Mouse (Mus musculus): Measurements from ENCODE around the gene 1700019N19Rik.

Gene 1700019N19Rik

DNA sequence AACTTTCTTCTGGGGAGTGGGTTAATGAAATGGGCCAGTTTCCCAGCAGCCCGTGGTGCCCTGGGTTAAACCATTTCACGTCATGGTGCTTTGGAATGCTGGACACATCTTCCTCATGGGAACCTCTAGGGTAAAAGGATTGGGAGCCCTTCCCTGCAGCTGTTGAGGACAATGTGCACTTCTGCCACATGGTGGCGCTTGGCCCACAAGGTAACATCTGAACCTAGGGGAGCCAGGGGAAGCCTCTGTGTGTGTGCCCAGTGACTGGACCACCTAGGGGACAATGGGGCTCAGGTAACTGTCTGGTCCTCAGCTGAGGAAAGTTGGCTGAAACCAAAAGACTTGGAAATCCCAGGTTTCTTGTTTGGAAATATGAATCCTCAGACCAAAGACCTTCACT is 12.1 kb upstream of the 1700019N19Rik start:
- no peak for DNase-seq (ENCODE audit: low read depth, low spot score)

DNA sequence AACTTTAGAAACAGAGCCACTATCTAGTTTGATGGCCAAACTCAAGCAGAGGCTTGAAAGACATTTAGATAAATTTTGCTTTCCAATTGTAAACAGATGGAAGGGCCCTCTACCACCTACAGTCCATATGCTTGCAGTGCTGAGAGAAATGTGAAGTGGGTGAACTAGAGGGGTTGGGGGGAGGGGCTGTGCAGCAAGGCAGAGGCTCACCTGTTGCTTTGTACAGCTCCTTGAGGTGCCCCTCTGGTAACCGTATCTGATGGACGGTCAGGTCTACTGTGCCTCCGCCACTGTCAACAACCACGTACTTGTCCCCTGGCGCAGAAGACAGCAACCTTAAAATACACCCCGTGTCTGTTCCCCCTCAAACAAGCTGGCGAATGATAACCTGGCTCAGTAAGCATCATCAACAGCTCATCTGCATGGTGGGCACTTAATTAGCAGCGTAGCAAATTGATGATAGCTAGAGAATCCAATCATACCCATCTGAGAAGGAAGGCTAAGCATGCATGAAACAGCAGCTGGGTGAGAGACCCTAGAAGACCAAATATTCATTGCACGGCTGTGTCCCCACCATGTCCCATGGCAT is 11.0 kb upstream of the 1700019N19Rik start:
- no peak for DNase-seq (ENCODE audit: low read depth, low spot score)

DNA sequence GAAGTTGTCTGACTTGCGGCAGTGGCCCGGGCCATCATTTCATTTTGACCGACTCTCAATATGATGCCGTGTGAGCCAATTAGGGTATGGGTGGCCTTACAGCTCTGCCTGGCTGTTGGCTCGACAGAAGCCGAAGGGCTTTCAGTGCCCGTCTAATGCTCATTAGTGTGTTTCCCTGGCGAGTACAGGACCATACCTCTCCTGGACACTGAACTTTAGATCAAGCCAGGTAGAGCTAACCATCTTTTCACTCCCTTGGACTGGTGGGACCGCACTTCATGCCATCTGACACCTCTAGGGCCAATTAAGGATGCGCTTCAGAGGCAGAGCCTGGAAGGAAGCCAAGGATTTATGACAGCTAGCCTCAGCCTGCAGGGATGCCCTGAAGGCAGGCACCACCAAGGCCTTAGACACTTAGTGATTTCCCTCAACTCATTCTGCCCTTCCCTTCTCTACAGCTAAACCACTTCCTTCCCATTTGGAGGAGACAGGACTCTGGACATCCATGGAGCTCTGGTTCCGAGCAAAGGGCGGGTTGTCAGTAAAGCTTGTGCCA is 931 bp upstream of the 1700019N19Rik start:
- no peak for DNase-seq (ENCODE audit: low read depth, low spot score)

DNA sequence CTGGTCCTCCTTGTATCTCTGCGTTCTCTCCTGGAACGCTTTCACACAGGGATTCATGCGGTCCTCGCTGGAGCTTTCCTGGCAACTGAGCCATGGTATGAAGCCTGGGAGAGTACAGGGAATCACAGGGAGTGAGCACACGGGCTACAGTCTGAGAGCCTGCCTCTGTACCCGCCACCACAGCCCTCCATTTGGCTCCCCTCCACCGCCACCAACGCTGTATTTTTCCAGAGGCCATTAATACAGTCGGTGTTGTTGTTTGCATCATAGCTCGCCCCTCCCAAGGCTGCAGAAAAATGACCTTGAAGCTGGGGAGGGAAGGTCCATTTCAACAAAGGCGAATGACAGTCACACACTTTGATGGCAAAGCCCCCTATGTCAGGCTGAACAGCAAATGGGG is 5.1 kb downstream of the 1700019N19Rik start:
- DNase-seq (ENCODE audit: low read depth, low spot score) = no peak

DNA sequence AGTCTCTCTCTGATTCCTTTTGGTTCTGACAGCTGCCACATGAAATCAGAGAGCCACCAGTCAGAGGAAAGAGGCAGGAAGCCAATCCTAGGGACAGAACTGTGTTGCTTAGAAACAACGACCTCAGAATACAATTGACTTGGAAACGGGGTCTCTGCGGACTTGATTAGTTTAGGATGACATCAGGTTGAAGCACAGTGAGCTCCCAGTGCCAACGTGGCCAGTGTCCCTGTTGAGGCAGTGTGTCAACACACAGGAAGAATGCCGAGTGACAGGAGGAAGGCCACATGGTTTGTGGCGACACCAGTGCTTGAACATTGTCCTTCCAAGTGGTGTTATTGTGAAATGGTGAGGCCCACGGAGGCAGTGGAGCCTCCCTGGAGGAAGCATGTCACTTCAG is 10.3 kb downstream of the 1700019N19Rik start:
- no peak for DNase-seq (ENCODE audit: low read depth, low spot score)

DNA sequence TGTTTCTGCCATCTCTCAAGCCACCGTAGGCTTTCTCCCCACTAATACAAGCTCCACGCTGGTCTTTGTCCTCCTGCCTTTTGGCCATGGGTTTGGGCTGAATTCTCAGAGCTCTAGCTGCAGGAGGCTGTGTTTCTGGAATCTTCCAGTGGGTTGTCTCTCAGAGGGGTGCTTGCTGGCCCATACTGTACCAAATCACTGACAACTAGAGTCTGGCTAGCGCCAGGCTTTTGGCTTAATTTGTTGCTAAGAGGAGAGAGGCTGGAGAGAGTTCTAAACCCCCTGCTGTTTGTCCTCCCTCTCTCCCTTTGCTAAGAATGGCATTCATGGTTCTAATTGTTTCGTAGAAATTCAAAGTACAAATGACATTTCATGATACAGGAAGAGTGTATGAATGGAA is 12.7 kb downstream of the 1700019N19Rik start:
- no peak for DNase-seq (ENCODE audit: low read depth, low spot score)

DNA sequence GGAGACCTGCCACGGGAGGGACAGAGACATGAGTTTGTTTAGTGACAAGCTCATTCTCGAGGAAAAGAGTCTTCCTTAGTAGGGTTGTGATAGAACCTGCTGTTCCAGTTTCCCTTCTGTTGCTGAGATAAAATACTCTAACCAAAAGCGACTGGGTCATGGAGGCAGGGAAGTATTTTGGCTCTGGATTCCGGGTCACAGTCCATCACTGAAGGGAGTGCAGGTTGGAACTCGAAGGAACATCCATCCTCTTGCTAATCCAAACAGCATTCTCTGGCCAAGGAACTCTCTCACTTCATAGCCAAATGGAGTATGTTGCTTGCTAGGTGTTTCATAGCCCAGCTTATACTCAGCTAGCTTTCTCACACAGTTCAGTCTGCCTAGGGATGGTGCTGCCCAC is 17.8 kb downstream of the 1700019N19Rik start:
- DNase-seq (ENCODE audit: low read depth, low spot score) = no peak

DNA sequence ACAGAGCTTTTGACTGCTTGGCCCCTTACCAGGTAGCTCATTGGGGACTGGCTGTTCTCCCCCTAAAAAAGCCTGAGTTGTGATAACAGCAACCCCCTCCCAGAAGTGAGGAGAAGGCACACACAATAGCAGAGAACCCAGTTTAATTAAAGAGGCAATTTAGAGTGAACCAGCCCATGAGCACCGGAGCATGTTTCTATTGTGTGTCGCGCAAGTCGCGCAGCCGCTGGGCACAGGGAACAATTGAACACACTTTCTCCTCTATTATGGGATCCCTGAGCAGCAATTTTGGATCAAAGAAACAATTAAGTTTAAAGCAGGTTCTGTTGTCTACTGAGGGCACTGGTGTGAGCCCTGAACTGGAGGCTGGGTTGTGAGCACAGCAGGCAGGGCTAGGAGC is 26.9 kb downstream of the 1700019N19Rik start:
- DNase-seq (ENCODE audit: low read depth, low spot score) = no peak

DNA sequence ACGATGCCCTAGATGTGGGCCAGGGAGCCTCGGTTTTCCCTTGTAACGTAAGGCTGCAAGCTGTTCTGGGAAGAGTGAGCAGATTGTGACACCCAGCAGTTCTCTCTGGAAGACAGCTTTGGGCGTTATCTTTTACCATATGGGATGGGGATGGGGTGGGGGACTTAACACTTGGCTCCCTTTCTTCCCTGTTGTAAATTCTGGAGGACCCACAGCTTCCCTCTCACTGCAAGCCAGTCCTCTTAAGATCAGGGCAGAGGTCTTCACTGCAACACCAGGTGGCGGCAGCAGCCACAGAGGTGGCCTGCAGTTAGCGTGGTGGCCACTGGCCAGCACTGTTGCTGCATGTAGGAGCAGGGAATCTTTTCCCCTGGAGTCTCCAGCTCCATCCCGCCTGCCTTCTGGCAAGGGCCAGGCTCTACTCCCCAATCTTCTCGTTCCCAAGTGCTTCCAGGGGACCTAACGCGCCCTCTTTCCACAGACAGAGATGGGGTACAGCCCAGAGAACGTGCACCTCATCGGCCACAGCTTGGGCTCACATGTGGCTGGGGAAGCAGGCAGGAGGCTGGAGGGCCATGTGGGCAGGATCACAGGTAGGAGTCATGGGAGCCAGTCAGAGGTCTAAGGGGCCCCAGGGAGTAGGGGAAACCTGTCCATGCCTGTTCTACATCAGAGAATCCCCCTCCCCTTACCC is 31.3 kb downstream of the 1700019N19Rik start:
- no peak for DNase-seq (ENCODE audit: low read depth, low spot score)

DNA sequence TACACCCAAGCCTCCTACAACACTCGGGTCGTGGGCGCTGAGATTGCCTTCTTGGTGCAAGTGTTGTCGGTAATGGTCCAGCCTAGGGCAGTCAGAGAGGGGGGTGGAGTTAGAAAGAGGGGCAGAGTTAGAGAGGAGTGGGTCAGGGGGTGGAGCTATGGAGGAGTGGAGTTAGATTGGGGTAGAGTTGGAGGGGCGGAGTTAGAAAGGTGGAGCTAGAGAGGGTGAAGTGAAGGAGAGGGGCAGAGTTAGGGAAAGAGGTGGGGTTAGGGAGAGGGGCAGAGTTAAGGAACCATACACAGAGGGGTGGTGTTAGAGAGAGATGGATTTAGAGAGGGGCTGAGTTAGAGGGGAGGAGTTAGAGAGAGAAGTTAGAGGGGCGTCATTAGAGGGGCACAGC is 31.9 kb downstream of the 1700019N19Rik start:
- DNase-seq (ENCODE audit: low read depth, low spot score) = no peak

DNA sequence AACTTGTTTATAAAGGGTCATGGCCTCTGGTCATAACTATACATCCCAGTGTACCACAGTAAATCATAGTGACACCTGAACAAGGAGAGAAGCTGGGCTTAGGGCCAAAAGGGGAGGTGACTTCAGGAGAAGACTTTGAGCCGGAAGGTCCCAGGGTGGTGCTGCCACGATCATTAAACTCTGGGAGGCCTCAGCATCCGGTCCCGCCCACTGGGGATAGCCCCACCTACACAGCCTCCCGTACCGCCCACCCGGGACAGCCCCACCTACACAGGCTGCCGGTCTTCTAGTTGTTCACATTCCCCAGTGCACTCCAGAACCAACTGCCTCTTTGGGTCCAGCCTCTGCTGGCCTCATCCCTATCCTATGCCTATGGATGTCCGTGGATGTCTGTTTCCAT is 34.8 kb downstream of the 1700019N19Rik start, which contains the start of gene Pnliprp2:
Gene Pnliprp2 (plus strand): TSS at position 297 of the 400 bp plus-strand sequence.
- no peak for DNase-seq (ENCODE audit: low read depth, low spot score)

DNA sequence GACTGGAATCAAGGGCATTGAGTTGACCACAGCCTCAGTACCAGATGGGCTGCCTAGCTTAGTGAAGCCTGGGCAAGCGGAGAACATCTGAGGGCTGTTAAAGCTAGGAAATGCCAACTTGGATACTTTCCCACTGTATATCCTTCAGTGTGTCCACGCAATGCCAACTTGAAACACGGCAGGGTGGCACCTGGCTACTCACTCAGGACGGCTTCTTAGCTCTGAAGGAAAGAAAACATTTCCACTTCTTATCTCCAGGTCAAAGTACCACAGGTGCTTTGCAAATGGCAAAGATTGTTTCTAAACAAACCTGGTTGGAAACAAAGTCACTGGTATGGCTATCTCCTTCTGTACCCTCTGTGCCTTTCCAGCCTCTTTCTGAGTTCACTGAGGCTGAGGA is 35.4 kb downstream of the 1700019N19Rik start:
- no peak for DNase-seq (ENCODE audit: low read depth, low spot score)

DNA sequence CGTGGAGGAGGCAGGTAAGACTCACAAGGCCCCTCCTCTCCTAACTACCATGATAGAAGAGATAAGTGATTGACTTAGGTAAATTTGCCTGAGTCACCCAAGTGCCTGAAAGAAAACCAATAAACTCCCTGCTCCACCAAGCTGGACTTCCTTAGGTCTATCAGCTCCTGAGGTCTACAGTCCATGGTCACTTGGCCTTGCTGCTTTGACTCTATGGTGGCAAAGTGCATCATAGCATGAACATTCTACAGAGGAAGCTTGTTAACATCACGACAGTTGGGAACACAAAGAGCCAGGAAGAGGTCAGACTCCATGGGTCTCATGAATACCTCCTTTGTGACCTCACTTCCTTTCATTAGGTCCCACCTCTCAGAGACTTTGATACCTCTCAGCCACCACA is 42.8 kb downstream of the 1700019N19Rik start:
- no peak for DNase-seq (ENCODE audit: low read depth, low spot score)

DNA sequence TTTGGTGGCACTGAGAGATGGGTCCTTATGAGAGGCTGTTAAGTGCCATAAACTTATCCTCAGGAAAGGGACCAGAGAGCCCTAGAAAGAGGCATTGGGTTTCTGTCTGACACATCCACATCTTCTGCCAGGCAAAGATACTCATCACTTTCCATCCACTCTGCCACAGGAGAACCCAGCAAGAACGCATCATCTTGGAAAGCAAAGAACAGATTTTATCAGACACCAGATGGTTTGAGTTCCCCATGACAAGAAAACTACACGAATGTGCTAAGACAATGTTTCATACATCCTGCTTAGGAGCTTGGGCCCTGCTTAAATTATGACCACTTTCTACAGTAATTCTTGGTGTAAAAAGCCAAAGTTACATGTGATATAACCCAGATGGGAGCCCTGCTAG is 43.4 kb downstream of the 1700019N19Rik start:
- no peak for DNase-seq (ENCODE audit: low read depth, low spot score)

DNA sequence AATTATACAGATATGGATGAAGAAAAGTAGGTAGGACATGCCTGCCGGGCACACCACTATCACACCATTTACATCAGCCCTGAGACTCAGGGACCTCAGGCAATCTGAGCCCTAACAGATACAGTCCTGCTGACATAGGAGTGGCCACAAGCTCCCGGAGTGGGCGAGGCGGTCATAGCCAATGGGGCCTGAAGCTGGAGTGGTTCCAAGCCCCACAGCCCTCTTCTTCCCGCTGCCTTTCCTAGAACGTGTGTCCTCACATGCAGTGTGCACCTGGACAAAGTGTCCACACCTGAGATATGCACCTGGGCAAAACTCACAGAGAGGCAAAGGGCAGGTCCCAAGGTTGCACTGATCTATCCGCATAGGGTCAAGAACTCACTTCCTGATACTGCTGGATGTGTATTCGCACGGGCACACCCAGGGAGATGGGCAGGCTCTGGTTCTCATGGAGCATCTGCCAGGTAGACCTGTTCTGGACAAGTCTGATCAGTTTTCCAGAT is 46.7 kb downstream of the 1700019N19Rik start:
- no peak for DNase-seq (ENCODE audit: low read depth, low spot score)

DNA sequence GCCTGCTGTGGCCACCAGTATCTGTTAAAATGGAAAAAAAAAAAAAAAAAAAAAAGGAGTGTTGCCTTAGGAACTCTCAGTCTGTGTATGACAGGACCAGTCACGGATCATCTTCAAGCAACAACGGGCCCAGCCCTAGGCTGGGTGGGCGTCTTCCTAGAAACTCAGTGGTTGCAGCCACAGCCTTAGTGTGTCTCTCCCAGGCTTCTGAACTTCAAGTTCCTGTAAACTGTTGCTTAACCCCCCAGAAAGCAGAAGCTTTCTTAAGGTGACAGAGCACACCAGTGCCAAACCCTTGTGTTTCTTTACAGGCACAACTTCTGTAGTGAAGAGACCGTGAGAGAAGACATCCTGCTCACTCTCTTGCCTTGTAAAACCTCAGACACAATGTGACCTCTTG is 50.5 kb downstream of the 1700019N19Rik start:
- DNase-seq (ENCODE audit: low read depth, low spot score) = no peak

DNA sequence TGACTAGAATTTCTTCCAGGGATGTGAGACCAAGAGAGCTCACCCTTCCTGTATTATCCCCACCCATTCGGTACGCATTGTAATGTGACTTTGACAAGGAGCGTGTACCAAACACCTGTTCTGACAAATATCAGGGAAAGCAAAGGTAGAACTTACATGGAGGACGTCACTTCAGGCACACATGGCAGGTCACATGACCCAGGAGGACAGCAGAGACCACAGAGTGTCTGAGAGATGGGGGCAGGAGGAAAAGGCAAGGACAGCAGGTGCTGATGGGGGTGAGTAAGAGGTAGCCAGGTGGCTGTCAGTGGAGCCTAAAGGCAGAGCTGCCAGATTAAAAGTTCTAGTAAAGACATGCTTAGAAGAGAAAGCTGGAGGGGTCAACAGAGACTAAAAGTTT is 51.5 kb downstream of the 1700019N19Rik start:
- DNase-seq (ENCODE audit: low read depth, low spot score) = no peak

DNA sequence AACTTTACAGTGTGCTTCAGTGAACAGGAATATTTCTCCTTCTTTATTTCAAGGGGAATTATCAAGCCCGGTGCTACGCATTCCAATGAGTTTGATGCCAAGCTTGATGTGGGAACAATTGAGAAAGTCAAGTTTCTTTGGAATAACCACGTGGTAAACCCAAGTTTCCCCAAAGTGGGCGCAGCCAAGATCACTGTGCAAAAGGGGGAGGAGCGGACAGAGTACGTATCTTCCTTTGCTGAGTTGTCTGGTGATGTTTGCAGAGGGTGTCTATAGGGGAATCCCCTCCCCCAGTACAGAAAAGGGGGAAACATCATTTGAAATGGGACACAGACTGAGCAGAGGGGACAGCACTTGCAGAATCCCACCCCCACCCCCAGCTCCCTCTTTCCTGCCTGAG is 53.2 kb downstream of the 1700019N19Rik start:
- DNase-seq (ENCODE audit: low read depth, low spot score) = no peak

DNA sequence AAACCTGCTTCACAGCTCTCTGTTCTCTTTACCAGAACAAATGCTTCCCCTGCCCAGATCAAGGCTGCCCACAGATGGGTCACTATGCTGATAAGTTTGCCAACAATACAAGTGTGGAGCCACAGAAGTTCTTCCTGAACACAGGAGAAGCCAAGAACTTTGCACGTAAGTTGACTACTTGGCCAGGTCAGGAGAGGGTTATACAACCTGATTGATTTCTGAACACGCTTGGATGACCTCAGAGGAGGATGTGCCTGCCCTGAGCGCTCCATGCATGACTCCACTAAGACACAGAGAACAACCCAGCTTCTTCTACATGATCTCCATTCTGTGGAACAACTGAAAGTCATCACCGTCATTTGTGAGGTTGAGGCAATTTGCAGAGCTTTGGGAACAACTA is 56.1 kb downstream of the 1700019N19Rik start:
- DNase-seq (ENCODE audit: low read depth, low spot score) = no peak
